In the genomic region with DNA sequence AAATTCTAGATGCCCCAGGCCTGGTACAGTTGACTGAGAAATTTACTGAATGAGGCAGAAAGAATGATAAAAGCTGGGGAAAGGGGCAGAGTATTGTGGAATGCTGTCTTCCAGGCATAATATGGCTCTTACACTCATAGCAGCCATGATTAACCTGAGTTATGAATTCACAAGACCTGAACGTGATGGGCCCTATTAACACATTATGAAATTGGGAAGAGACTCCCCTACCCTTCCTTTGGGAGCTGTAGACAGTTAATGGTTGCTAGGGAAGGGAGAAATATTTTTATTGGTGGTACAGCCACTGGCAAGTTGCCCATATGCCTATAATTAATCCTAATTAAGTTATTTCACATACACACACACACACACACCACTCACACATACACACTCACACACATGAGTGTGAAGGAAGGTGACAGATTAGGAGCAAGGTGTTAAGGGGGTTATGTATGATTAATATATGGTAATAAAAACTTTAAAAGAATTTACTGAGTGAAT, we compare ENCODE assay signal across 13 mouse cellular contexts. TPM values are rescaled to one million over a fixed set of nuclear protein-coding genes. Genes with fewer than 3 reads are reported as not detected.
"Had no signal": no experiment of that assay in that cellular context is flagged by ENCODE, and none has a peak within 500 bp of the region (broad histone marks: within the 10 kb centered on the region; RNA-seq: fewer than 3 reads in every experiment).

No protein-coding gene starts in this region.

- H3K4me3 ChIP-seq: limb, embryonic 12.5 days; liver, embryonic 13.5 days; lung, embryonic 15.5 days; megakaryocyte, embryonic 14.5 days; stomach, embryonic 15.5 days had no signal

- H3K4me2 ChIP-seq: limb, embryonic 12.5 days; liver, embryonic 13.5 days; midbrain, embryonic 11.5 days; stomach, embryonic 15.5 days had no signal

- H3K4me1 ChIP-seq: liver, embryonic 13.5 days; lung, embryonic 15.5 days; stomach, embryonic 15.5 days had no signal

- H3K9ac ChIP-seq: limb, embryonic 12.5 days; liver, embryonic 13.5 days; liver, postnatal 0 days; lung, embryonic 15.5 days; stomach, embryonic 15.5 days had no signal

- H3K27me3 ChIP-seq: limb, embryonic 12.5 days; liver, embryonic 13.5 days; lung, embryonic 15.5 days; megakaryocyte, embryonic 14.5 days; stomach, embryonic 15.5 days had no signal

- H3K9me3 ChIP-seq: limb, embryonic 12.5 days; liver, embryonic 13.5 days; lung, embryonic 15.5 days; stomach, embryonic 15.5 days had no signal

- H3K36me3 ChIP-seq: limb, embryonic 12.5 days; liver, embryonic 13.5 days; lung, embryonic 15.5 days; stomach, embryonic 15.5 days had no signal

- ATAC-seq: liver, postnatal 0 days; midbrain, embryonic 16.5 days had no signal

- DNase-seq: kidney, adult 18-20 months; liver; liver, embryonic 13.5 days; liver, postnatal 0 days; right cerebral cortex, postnatal 14 days; thymus, postnatal 36 days had no signal

- H3K27ac ChIP-seq: limb, embryonic 12.5 days; liver, embryonic 13.5 days; macrophage; stomach, embryonic 15.5 days had no signal

RNA-seq across cellular contexts. Expression of gene Slc35f2, which starts 22.5 kb away (rescaled TPM):
- polyA plus RNA-seq: macrophage had no signal

RNA-seq across cellular contexts. Expression of gene Sln, which starts 56.1 kb away (rescaled TPM):
- polyA plus RNA-seq: macrophage; midbrain, embryonic 11.5 days had no signal
